Mouse (Mus musculus) kidney, adult 18-20 months (tissue): ENCODE data around the gene Slc25a15.

Source experiments
- DNase-seq: peaks from one replicate; pipeline ENCODE4 v3.0.0; 2021

Gene Slc25a15

DNA sequence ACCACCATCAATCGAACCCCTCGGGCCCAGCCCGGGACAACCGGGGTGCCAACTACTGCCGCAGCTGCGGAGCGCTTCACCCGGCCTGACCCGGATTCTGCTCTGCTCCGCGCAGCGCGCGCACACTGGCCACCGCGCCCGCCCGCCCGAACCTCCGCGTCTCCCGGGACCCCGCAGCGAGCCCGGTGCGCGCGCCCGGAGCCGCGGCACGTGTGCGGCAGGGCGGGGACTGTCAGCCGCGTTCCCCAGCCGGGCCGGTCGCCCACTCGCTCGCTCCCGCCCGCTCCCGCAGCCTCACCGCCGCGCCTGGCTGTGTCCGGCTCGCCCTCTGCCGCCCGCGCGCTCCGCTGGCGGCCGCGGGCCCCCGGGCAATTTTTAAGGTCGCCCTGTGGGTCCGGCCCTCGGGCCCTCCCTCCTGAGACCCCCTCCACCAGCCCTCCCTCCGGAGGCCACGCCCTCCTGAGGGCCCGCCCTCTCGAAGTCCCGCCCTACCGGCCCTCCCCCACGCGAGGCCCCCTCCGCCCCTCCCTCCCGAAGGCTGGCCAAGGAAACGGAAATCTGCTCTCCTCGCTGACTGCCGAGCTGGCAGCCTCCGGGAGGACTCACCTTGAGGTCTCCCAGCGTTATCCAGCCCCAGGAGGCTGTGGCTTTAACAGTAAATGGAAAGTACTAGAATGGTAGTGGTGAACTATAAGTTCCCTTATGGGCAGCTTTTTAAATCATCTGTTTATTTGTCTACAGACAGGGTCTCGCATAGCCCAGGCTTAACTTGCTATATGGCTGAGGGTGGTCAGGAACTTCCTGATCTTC is at the start of gene Slc25a15:
Gene Slc25a15, minus strand, starts transcription at position 456 of the 810 bp plus-strand sequence.
- peak; percentile 94 for DNase-seq

GRCm38 (mm10) chr8:22411971-22412370 is 13.6 kb upstream of the Slc25a15 start:
- no peak for DNase-seq

- peak; percentile 83 for DNase-seq
Measured at GRCm38 (mm10) chr8:22411282-22411702, 12.9 kb upstream of the Slc25a15 start, which contains the start of gene Mrps31. TSS of gene Mrps31 (plus strand) at chr8:22411361.

- no peak for DNase-seq
Measured at GRCm38 (mm10) chr8:22410688-22411281, 12.4 kb upstream of the Slc25a15 start.

- no peak for DNase-seq
Measured at GRCm38 (mm10) chr8:22405733-22406132, 7.3 kb upstream of the Slc25a15 start.

DNA sequence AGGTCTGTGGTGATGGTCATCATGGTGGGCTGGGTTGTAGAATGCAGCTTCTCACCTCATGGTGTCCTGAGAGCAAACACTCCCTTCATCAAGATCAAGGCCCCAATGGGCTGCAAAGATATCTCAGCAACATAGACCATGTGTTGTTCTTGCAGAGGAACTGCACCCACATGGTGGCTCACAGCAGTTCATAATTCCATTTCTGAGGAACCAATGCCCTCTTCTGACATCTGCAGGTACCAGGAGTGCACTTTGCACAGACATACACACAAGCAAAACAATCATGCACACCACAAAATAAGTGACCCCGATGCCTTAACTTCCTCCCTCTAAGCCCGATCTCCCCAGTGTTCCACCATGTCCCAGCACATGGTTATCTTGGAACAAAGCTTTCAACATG is 4.8 kb upstream of the Slc25a15 start:
- DNase-seq = no peak

- no peak for DNase-seq
Measured at GRCm38 (mm10) chr8:22400593-22400992, 2.2 kb upstream of the Slc25a15 start.

GRCm38 (mm10) chr8:22399285-22399880 is 986 bp upstream of the Slc25a15 start:
- no peak for DNase-seq

- DNase-seq = no peak
Measured at GRCm38 (mm10) chr8:22397811-22398141, 621 bp downstream of the Slc25a15 start.

DNA sequence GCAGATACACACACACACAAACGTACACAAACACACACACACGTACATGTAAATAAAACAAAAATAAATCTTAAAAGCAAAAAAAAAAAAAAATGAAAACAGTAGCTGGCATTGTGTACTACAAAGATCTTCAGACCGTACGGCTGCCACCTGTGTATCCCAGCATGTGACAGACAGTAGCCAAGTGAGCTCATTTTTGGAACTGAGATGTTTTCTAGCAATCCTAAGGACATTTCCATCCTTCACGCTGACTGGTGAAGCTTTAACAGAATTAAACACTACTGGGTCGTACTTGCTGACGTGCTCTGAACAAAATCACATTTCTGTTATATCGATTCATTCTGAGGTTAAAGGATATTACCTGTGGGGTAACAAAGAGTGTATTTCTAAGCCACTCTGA is 3.1 kb downstream of the Slc25a15 start:
- no peak for DNase-seq

DNA sequence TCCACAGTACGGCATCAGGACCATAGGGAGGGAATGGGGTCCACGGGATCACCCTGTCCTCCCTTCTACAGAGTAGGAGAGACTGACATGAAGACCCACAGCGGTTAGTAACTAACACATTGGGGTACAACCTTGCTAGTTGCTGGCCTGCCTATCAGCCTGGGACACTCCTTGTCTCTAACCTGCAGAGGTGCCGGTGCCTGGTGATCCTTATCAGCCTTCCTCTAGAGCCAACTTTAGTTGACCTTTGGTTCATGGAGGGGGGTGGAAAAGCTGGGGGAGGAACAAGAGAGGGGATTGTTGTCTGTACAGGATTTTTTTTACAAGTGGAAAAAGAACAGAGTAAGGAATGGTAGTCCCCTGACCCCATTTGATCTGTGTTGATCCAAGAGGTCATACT is 3.9 kb downstream of the Slc25a15 start:
- DNase-seq = peak; percentile 67

DNA sequence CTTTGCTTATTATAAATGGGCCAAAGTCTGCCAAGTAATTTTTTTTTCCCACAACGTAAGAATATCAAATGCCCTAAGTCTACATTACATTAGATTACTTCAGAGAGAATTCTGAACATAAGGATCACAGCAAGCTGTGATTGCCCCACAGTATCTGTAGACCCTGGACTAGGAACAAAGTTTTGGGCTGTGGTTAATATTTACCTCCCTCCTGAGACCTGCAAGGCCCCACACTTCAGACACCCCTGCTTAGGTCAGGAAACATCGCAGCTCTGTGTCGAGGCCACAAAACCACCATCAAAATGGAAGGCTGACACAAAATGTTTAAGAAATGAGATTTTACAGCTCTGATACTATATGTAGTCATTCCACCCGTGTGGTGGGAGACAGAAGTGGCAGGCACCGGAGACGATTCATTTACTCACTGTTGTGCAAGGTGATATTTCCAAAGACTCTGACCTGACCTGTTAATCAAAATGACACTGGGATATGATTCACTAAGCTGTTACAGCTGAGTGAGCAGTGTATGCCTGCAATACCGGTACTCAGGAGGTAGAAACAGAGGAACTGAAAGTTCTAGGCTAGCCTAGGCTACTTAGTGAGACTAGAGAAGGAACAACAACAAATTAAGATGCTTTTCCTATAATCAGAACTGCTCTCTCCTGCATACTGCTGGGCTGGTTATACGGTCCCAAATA is 7.5 kb downstream of the Slc25a15 start:
- peak; percentile 67 for DNase-seq

DNA sequence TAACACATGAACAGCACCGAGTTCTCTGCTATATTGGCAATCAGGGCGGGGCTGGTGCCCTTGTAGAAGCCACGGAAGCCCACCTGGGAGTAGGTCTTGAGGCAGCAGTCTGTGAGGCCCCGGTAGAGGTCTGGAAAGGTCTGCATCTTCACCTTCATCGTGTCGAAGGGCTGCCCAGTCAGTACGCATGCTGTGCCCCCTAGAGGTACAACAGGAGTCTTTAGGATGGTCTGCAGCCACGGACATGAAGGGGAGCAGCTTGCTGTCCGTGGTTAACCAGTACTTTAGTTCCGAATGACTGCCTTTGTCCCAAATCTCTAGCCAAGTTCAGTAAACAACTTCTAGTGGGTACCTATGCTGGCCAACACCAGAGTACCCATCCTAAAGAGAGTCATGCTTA is 8.5 kb downstream of the Slc25a15 start:
- DNase-seq = peak; percentile 28

DNA sequence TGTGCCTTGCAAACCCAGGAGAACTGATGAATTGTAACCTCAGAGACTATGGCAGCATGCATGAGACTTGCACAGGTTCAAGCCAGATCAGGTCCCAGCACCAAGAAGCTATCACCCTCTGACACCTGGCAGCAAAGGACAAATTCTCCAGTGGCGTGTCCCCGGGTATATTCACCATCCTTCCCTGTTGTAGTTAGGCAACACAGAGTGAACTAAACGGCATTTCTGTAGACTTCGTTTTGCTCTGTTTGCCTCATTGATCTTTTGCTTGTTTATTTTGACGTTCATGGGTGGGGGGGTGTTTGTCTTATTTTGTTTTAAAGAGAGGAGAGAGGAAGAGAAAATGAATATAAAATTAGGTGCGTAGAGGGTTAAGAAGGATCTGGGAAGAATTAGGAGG is 13.2 kb downstream of the Slc25a15 start:
- DNase-seq = no peak

DNA sequence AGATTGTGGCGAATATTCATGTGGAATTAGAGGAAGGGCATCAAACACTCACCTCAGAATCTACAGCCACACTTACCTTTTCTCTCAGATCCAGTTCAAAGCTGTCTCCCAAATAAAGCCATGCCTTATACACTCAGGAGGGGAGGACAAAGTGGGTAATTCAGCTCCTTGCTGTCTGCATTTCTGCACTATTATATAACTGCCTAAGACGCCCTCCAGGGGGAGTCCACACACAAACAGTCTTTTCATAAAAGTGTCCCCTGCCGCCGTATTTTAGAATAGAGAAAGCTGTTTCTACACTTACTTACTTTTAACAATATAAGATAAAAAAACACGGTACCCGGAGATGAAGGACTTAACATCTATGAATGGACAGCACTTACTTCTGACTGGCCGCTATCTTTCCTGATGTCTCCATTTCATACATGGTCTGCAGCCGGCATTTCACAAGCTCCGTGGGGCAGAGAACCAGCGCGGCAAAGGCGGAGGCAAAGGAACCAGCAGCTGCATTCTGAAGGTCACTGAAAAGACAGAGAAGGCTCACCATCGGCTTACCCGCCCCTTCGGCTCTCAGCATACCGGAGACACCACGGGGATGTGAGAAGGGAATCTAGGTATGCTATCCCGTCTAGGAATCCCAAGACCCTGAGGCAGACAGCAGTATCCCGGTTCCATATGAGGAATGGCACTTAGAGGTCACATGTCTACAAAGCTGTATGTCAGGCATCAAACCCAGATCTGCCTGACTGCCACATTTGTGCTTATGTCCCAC is 15.4 kb downstream of the Slc25a15 start:
- no peak for DNase-seq

- no peak for DNase-seq
Measured at GRCm38 (mm10) chr8:22380934-22381333, 17.5 kb downstream of the Slc25a15 start.

DNA sequence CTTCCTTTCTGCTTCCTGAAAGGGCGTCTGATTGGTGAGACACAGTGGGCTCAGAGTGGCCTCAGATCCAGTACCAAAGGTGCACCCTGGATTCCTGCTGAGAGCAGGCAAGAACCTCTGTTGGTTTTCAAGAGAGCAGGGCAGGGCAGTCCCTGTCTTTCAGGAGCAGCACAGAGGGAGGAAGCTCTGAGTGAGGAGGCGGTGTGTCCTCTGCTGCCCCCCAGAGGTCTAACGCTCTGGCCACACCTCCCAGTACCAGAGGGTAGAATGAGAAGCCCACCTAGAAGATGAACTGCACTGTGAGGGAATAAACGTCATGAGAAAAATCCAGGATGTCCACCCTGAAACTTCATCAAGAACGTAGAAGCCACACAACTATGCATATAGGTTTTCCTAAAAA is 21.5 kb downstream of the Slc25a15 start:
- peak; percentile 52 for DNase-seq

DNA sequence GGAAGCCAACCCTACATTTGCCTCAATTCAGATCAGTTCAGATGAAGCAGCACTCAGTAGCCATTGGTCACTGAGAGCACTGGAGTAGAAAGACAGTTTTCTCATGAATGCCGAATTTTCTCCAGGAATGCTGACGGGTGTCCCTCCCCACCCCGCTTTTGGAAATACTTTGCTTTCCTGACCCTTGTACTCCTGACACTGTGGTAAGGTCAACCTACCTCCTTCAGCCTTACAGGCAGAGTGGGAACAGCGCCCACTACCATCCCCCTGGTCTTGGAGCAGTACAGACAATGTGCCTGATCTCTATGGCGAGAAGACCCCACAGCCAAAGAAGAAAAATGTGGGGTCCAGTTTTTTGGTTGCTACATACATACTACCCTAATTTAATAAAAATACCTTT is 22.1 kb downstream of the Slc25a15 start:
- no peak for DNase-seq

- DNase-seq = no peak
Measured at GRCm38 (mm10) chr8:22359882-22360281, 38.5 kb downstream of the Slc25a15 start.

DNA sequence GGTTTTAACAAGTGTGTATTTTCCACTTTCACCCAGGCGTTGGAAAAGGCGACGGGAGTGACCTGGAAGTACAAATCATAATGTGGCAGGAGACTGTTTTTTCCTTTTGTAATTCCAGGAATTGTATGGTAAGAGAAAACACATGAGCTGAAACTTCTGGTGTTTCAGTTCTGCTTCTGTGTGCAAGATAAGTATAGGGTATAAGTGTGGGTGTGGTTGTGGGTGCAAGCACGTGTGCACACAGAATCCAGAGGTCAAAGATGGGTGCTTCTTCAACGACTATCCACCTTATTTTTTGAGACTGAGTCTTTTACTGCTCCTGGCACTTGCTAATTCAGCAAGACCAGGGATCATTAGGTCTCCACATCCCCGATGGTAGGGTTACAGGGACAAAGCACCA is 39.0 kb downstream of the Slc25a15 start:
- no peak for DNase-seq

- no peak for DNase-seq
Measured at GRCm38 (mm10) chr8:22335426-22335825, 63.0 kb downstream of the Slc25a15 start.
